Mouse (Mus musculus) myocyte (in vitro differentiated cells): ENCODE results near the gene Dab1.

Experiments used
- CEBPB ChIP-seq: IDR thresholded peaks from 2 replicates; pipeline ENCODE4 v1.6.1; 2011; ENCODE audit warnings: mild to moderate bottlenecking, moderate library complexity; ENCODE audit not compliant: poor library complexity, insufficient read depth, severe bottlenecking
- E2F4 ChIP-seq: IDR thresholded peaks from one replicate; pipeline ENCODE4 v1.6.1; 2011; ENCODE audit warnings: mild to moderate bottlenecking, control low read depth, moderate library complexity; ENCODE audit not compliant: insufficient read depth
- MAX ChIP-seq: IDR thresholded peaks from one replicate; pipeline ENCODE4 v1.6.1; 2011; ENCODE audit warnings: low read depth, mild to moderate bottlenecking, control low read depth
- POLR2A ChIP-seq: IDR thresholded peaks from one replicate; pipeline ENCODE4 v1.6.1; 2011; ENCODE audit warnings: low read depth, mild to moderate bottlenecking, control low read depth, moderate library complexity; ENCODE audit not compliant: insufficient read length
- POLR2AphosphoS2 ChIP-seq: IDR thresholded peaks from one replicate; pipeline ENCODE4 v1.6.1; 2011; ENCODE audit warnings: low read depth, control low read depth; ENCODE audit not compliant: insufficient read length
- TCF12 ChIP-seq: IDR thresholded peaks from one replicate; pipeline ENCODE4 v1.6.1; 2011; ENCODE audit warnings: mild to moderate bottlenecking, control low read depth; ENCODE audit not compliant: poor library complexity, insufficient read depth, severe bottlenecking
- TCF3 ChIP-seq: IDR thresholded peaks from one replicate; pipeline ENCODE4 v1.6.1; 2011; ENCODE audit warnings: low read depth, control low read depth; ENCODE audit not compliant: insufficient read length
- USF1 ChIP-seq: IDR thresholded peaks from one replicate; pipeline ENCODE4 v1.6.1; 2011; ENCODE audit warnings: low read depth, mild to moderate bottlenecking, control low read depth, moderate library complexity

DNA sequence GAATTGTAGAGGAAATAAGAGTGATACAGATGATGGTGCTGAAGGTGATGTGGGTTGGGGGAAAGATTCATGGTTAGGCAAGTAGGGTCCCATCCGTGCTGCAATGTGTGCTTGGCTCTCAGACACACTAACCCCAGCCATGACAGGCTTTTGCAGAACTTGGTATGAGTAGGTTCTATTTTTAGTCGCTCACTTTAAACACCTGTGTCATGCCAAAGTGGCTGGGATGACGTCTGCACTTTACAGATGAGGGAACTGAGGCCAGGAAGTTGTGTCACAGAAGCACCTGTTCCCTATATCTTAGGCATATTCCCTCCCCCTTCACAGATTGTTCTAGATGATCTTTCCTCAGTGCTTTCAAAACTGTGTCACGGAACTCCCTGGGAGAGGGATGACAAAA is 1163.2 kb downstream of the Dab1 start:
- TF ChIP-seq POLR2A = no peak
- TF ChIP-seq MAX = no peak
- TF ChIP-seq POLR2AphosphoS2 = no peak
- no peak for TF ChIP-seq E2F4
- TF ChIP-seq TCF3 = no peak
- TF ChIP-seq TCF12 = no peak
- no peak for TF ChIP-seq USF1
- TF ChIP-seq CEBPB = no peak
